Mouse (Mus musculus): ENCODE measurements around the gene Sec23ip. TPM values are rescaled to one million over a fixed set of nuclear protein-coding genes. Genes with fewer than 3 reads are reported as not detected.

The Sec23ip gene
- total and polyA plus RNA-seq, 2 experiments from 2014 or later, result 10.6 to 20.2 TPM

GRCm38 (mm10) chr7:128832455-128833081 is 87.8 kb downstream of the Sec23ip start:
- WGBS, result 64% methylated on average over 12 of the region's 12 CpGs
- ATAC-seq (ENCODE audit: insufficient read depth, low read depth) (no peak), DNase-seq (ENCODE audit: low spot score) (no peak)
- Histone ChIP-seq H3K27ac (ENCODE audit: low read depth) (no peak overlapping the region), H3K36me3 (replicated peaks; ENCODE audit: control insufficient read depth, insufficient read depth, low read length) (no peaks in the 10 kb centered on the region), H3K9ac (replicated peaks; ENCODE audit: low read depth, low read length) (no peak overlapping the region), H3K4me2 (ENCODE audit: low read depth, low read length) (no peak overlapping the region), H3K4me3 (ENCODE audit: low read depth, low read length) (no peak overlapping the region), H3K4me1 (ENCODE audit: control insufficient read depth, insufficient read depth) (no peaks in the 10 kb centered on the region), H3K9me3 (replicated peaks; ENCODE audit: control insufficient read depth, low read length) (no peaks in the 10 kb centered on the region), H3K27me3 (ENCODE audit: control insufficient read depth, insufficient read depth, low read length) (no peaks in the 10 kb centered on the region)
- TF ChIP-seq CTCF (IDR thresholded peaks at IDR 0.05; ENCODE audit: low read depth) (no peak), EP300 (IDR thresholded peaks at IDR 0.05; ENCODE audit: low read depth) (no peak)

- H3K4me2 ChIP-seq (ENCODE audit: low read depth, low read length), result no peak overlapping the region
- H3K9me3 ChIP-seq (replicated peaks; ENCODE audit: control insufficient read depth, low read length), result no peaks in the 10 kb centered on the region
- ATAC-seq (ENCODE audit: insufficient read depth, low read depth) (no peak), DNase-seq (ENCODE audit: low spot score) (no peak)
- H3K27me3 ChIP-seq (ENCODE audit: control insufficient read depth, insufficient read depth, low read length), result no peaks in the 10 kb centered on the region
- WGBS, result 70% methylated on average over 4 of the region's 4 CpGs
- TF ChIP-seq CTCF (IDR thresholded peaks at IDR 0.05; ENCODE audit: low read depth) (no peak), EP300 (IDR thresholded peaks at IDR 0.05; ENCODE audit: low read depth) (no peak)
- no peak overlapping the region for H3K27ac ChIP-seq (ENCODE audit: low read depth)
- H3K36me3 ChIP-seq (replicated peaks; ENCODE audit: control insufficient read depth, insufficient read depth, low read length), result no peaks in the 10 kb centered on the region
- H3K4me3 ChIP-seq (ENCODE audit: low read depth, low read length), result no peak overlapping the region
- no peaks in the 10 kb centered on the region for H3K4me1 ChIP-seq (ENCODE audit: control insufficient read depth, insufficient read depth)
- H3K9ac ChIP-seq (replicated peaks; ENCODE audit: low read depth, low read length), result no peak overlapping the region
Measured at GRCm38 (mm10) chr7:128833196-128833595, 88.5 kb downstream of the Sec23ip start.

Small RNA genes lying within 50 kb of the gene (microRNA-seq; reads per million reads assigned to microRNA genes)
- not detected for gene Gm25778

Other genes starting within 250 kb of the Sec23ip start
- gene Bag3, start 221.3 kb upstream of the Sec23ip start, total RNA-seq (2014; rRNA removed; ENCODE audit: low replicate concordance), result 60.3 and 75.3 TPM in 2 replicates
- gene Bag3, start 221.3 kb upstream of the Sec23ip start, polyA plus RNA-seq (2015; fragmentation: Nextera tagmentation; extraction: Ambion mirVana), result 43.8 and 46.3 TPM in 2 replicates
- 4.8 and 10.9 TPM in 2 replicates for gene Inpp5f, start 133.6 kb upstream of the Sec23ip start, total RNA-seq (2014; rRNA removed; ENCODE audit: low replicate concordance)
- gene Inpp5f, start 133.6 kb upstream of the Sec23ip start, polyA plus RNA-seq (2015; fragmentation: Nextera tagmentation; extraction: Ambion mirVana), result 5.3 and 5.4 TPM in 2 replicates
- 39.4 and 40.0 TPM in 2 replicates for gene Mcmbp, start 4.4 kb upstream of the Sec23ip start, total RNA-seq (2014; rRNA removed; ENCODE audit: low replicate concordance)
- gene Mcmbp, start 4.4 kb upstream of the Sec23ip start, polyA plus RNA-seq (2015; fragmentation: Nextera tagmentation; extraction: Ambion mirVana), result 25.4 and 26.8 TPM in 2 replicates